Mouse (Mus musculus): Measurements from ENCODE around the gene Tmem169. TPM values are rescaled to one million over a fixed set of nuclear protein-coding genes. Genes with fewer than 3 reads are reported as not detected.
"Not testable (repeated sequence)": the region's sequence is repeated elsewhere in the genome, so short reads cannot be mapped to it uniquely, and the experiment has no call there.

Tmem169 gene
- total RNA-seq (2015; ENCODE audit: low replicate concordance), result not detected in 2 replicates
- not detected in 2 replicates for total RNA-seq (2017; ENCODE audit: low replicate concordance)

GRCm38 (mm10) chr1:72283992-72284485, at the start of gene Tmem169, which contains the start of gene Pecr:
Gene Tmem169 (plus strand): TSS chr1:72284369.
Gene Pecr (minus strand): TSS chr1:72284314.
- ATAC-seq (replicated peaks; ENCODE audit: low FRiP score, poor library complexity, severe bottlenecking), result peak; percentile 100

- ATAC-seq (replicated peaks; ENCODE audit: low FRiP score, poor library complexity, severe bottlenecking), result peak; percentile 54
Measured at GRCm38 (mm10) chr1:72236363-72237006, 47.7 kb upstream of the Tmem169 start.

GRCm38 (mm10) chr1:72237007-72237775, 47.0 kb upstream of the Tmem169 start:
- ATAC-seq (replicated peaks; ENCODE audit: low FRiP score, poor library complexity, severe bottlenecking), result no peak

- ATAC-seq (replicated peaks; ENCODE audit: low FRiP score, poor library complexity, severe bottlenecking), result no peak
Measured at GRCm38 (mm10) chr1:72238016-72238580, 46.1 kb upstream of the Tmem169 start.

- not testable (repeated sequence) for ATAC-seq (replicated peaks; ENCODE audit: low FRiP score, poor library complexity, severe bottlenecking)
Measured at GRCm38 (mm10) chr1:72239113-72239512, 45.1 kb upstream of the Tmem169 start.

GRCm38 (mm10) chr1:72242581-72243143, 41.5 kb upstream of the Tmem169 start:
- ATAC-seq (replicated peaks; ENCODE audit: low FRiP score, poor library complexity, severe bottlenecking), result no peak

GRCm38 (mm10) chr1:72243656-72244316, 40.4 kb upstream of the Tmem169 start:
- peak; percentile 100 for ATAC-seq (replicated peaks; ENCODE audit: low FRiP score, poor library complexity, severe bottlenecking)

GRCm38 (mm10) chr1:72244317-72245036, 39.7 kb upstream of the Tmem169 start:
- peak; percentile 22; the same call in 1 of the 2 replicates for ATAC-seq (replicated peaks; ENCODE audit: low FRiP score, poor library complexity, severe bottlenecking)

GRCm38 (mm10) chr1:72248226-72248737, 35.9 kb upstream of the Tmem169 start:
- not testable (repeated sequence) for ATAC-seq (replicated peaks; ENCODE audit: low FRiP score, poor library complexity, severe bottlenecking)

GRCm38 (mm10) chr1:72251806-72252205, 32.4 kb upstream of the Tmem169 start:
- no peak for ATAC-seq (replicated peaks; ENCODE audit: low FRiP score, poor library complexity, severe bottlenecking)

GRCm38 (mm10) chr1:72253881-72254491, 30.2 kb upstream of the Tmem169 start:
- ATAC-seq (replicated peaks; ENCODE audit: low FRiP score, poor library complexity, severe bottlenecking), result no peak

GRCm38 (mm10) chr1:72254545-72255061, 29.6 kb upstream of the Tmem169 start:
- peak; percentile 93 for ATAC-seq (replicated peaks; ENCODE audit: low FRiP score, poor library complexity, severe bottlenecking)

- peak; percentile 62 for ATAC-seq (replicated peaks; ENCODE audit: low FRiP score, poor library complexity, severe bottlenecking)
Measured at GRCm38 (mm10) chr1:72255062-72255853, 28.9 kb upstream of the Tmem169 start.

- ATAC-seq (replicated peaks; ENCODE audit: low FRiP score, poor library complexity, severe bottlenecking), result no peak
Measured at GRCm38 (mm10) chr1:72255854-72256175, 28.4 kb upstream of the Tmem169 start.

GRCm38 (mm10) chr1:72256381-72257256, 27.6 kb upstream of the Tmem169 start:
- ATAC-seq (replicated peaks; ENCODE audit: low FRiP score, poor library complexity, severe bottlenecking), result no peak

- ATAC-seq (replicated peaks; ENCODE audit: low FRiP score, poor library complexity, severe bottlenecking), result no peak
Measured at GRCm38 (mm10) chr1:72263099-72263498, 21.1 kb upstream of the Tmem169 start.

- ATAC-seq (replicated peaks; ENCODE audit: low FRiP score, poor library complexity, severe bottlenecking), result no peak
Measured at GRCm38 (mm10) chr1:72278085-72278484, 6.1 kb upstream of the Tmem169 start.

Data from erythroid progenitor cell, adult 5-6 weeks (primary cell).